Mouse (Mus musculus) ES-E14 (cell line): ENCODE measurements around the gene Gm3164.
"Not testable (repeated sequence)": the region's sequence is repeated elsewhere in the genome, so short reads cannot be mapped to it uniquely, and the experiment has no call there.

Experiments used
- CHD2 ChIP-seq: IDR thresholded peaks from 2 replicates; pipeline ENCODE4 v1.6.1; 2014; ENCODE audit warnings: mild to moderate bottlenecking, low read depth, low read length, inconsistent platforms
- MAFK ChIP-seq: IDR thresholded peaks from 2 replicates; pipeline ENCODE4 v1.6.1; 2014; ENCODE audit warnings: mild to moderate bottlenecking, low read depth, low read length, inconsistent platforms; ENCODE audit not compliant: insufficient read depth
- ZC3H11A ChIP-seq: IDR thresholded peaks from 2 replicates; pipeline ENCODE4 v1.6.1; 2012; ENCODE audit warnings: low read depth, mild to moderate bottlenecking, inconsistent platforms, low read length, borderline replicate concordance
- ZNF384 ChIP-seq: IDR thresholded peaks from 2 replicates; pipeline ENCODE4 v1.6.1; 2012; ENCODE audit warnings: low read depth, low read length, inconsistent platforms

DNA sequence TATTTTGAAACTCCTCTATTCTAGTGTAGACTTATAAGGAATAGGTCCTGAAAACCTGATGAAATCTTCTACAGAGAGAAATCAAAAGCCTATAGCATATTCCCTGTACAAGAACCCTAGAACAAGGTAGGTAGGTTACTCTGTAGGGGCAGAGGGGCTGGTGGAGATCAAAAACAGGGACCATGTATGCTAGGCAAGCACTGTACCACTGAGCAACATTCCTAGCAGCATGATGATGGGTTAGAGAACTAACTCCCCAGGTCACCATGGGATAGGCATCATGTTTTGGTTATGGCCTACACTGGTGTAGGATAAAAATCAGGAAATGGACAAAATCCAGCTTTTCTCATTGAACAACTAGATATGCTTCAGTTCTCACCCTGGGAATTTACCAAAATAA lies 29.6 kb upstream of the Gm3164 start:
- TF ChIP-seq ZC3H11A, MAFK, CHD2, ZNF384: not testable (repeated sequence)
